Mouse (Mus musculus) left cerebral cortex, adult 2 months (tissue): Measurements from ENCODE around the gene Spopl. TPM values are rescaled to one million over a fixed set of nuclear protein-coding genes. Genes with fewer than 3 reads are reported as not detected.
"Not testable (repeated sequence)": the region's sequence is repeated elsewhere in the genome, so short reads cannot be mapped to it uniquely, and the experiment has no call there.

Source experiments
- DNase-seq, 2 experiments: peaks; one replicate each; pipeline ENCODE4 v3.0.0; 2021 to 2022; ENCODE audit warnings: low spot score in 2 of 2, mixed read lengths in 1 of 2; ENCODE audit errors: extremely low spot score in 1 of 2
- H3K27ac ChIP-seq: fragments of 200-600 bp; 2 replicates; pipeline ENCODE4 v1.8.1; 2022
- H3K4me3 ChIP-seq: fragments of 200-600 bp; 2 replicates; pipeline ENCODE4 v1.8.1; 2022
- CTCF ChIP-seq: fragments of 200-600 bp; IDR thresholded peaks from 2 replicates; pipeline ENCODE4 v1.8.1; 2022; ENCODE audit warnings: antibody characterized with exemption, mild to moderate bottlenecking, moderate library complexity
- intact Hi-C: fragments of 180-260 bp; cut with DNase I; formaldehyde crosslinking; loops from one replicate; pipeline ENCODE4 v1.15.1; 2025
- long read RNA-seq, 2 experiments: library from polyadenylated mRNA; stranded (forward); transcript quantifications; one replicate each; pipeline ENCODE4 v2.0.0; 2021; ENCODE audit warnings: borderline mapping rate in 2 of 2
- total RNA-seq, 2 experiments: library from RNA; stranded (reverse); gene quantifications; 2 replicates each; pipeline ENCODE4 v1.2.3; 2021

Spopl gene
- total RNA-seq = 10 to 100 TPM; 29.1 to 29.3 TPM
- long read RNA-seq, experiment 1, full-length matches to known transcripts = 3 of 5 reads
- long read RNA-seq, experiment 1, partial matches to known transcripts = 0 of 5 reads
- long read RNA-seq, experiment 1, other reads (novel, unspliced or antisense) = 2 of 5 reads
- long read RNA-seq, experiment 2, full-length matches to known transcripts = 4 of 6 reads
- long read RNA-seq, experiment 2, partial matches to known transcripts = 1 of 6 reads
- long read RNA-seq, experiment 2, other reads (novel, unspliced or antisense) = 1 of 6 reads

GRCm38 (mm10) chr2:23571302-23572156 lies at the start of gene Spopl:
TSS of gene Spopl (minus strand) at chr2:23572106.
- H3K27ac ChIP-seq = peak within 1 kb of the TSS; percentile 84
- intact Hi-C loops = no loop called here
- peak; percentile 83 to 89 for DNase-seq
- no peak for TF ChIP-seq CTCF
- peak within 1 kb of the TSS; percentile 90 for H3K4me3 ChIP-seq

GRCm38 (mm10) chr2:23620128-23620527 lies 48.2 kb upstream of the Spopl start:
- intact Hi-C loops = no loop called here
- no peak for TF ChIP-seq CTCF
- DNase-seq = no peak
- Histone ChIP-seq H3K27ac (no peak overlapping the region), H3K4me3 (no peak overlapping the region)

- Histone ChIP-seq H3K27ac (no peak overlapping the region), H3K4me3 (no peak overlapping the region)
- TF ChIP-seq CTCF = no peak
- no peak for DNase-seq
- intact Hi-C loops = no loop called here
Measured at GRCm38 (mm10) chr2:23617989-23618388, 46.1 kb upstream of the Spopl start.

GRCm38 (mm10) chr2:23605391-23605790 lies 33.5 kb upstream of the Spopl start:
- TF ChIP-seq CTCF = no peak
- no peak overlapping the region for H3K4me3 ChIP-seq
- no peak overlapping the region for H3K27ac ChIP-seq
- intact Hi-C loops = no loop called here
- no peak for DNase-seq

- no peak overlapping the region for H3K4me3 ChIP-seq
- no peak overlapping the region for H3K27ac ChIP-seq
- DNase-seq = no peak
- TF ChIP-seq CTCF = peak; percentile 3; the same call in 1 of the 2 replicates
- intact Hi-C loops = no loop called here
Measured at GRCm38 (mm10) chr2:23588769-23589168, 16.9 kb upstream of the Spopl start.

- H3K4me3 ChIP-seq = peak overlapping the region; percentile 90
- H3K27ac ChIP-seq, intact Hi-C loops, DNase-seq: not testable (repeated sequence)
Measured at GRCm38 (mm10) chr2:23572157-23572532, 239 bp upstream of the Spopl start.

- Histone ChIP-seq H3K27ac (no peak overlapping the region), H3K4me3 (peak overlapping the region; percentile 90)
- TF ChIP-seq CTCF = no peak
- intact Hi-C loops = no loop called here
- DNase-seq = no peak
Measured at GRCm38 (mm10) chr2:23570563-23570962, 1.3 kb downstream of the Spopl start.

- Histone ChIP-seq H3K27ac (no peak overlapping the region), H3K4me3 (no peak overlapping the region)
- TF ChIP-seq CTCF = no peak
- no peak for DNase-seq
- intact Hi-C loops = no loop called here
Measured at GRCm38 (mm10) chr2:23568775-23569174, 3.1 kb downstream of the Spopl start.

GRCm38 (mm10) chr2:23565081-23565801 lies 6.7 kb downstream of the Spopl start:
- Histone ChIP-seq H3K27ac (no peak overlapping the region), H3K4me3 (no peak overlapping the region)
- no peak for TF ChIP-seq CTCF
- intact Hi-C loops = no loop called here
- no peak for DNase-seq

- Histone ChIP-seq H3K4me3 (no peak overlapping the region), H3K27ac (no peak overlapping the region)
- intact Hi-C loops = no loop called here
- no peak for DNase-seq
- TF ChIP-seq CTCF = no peak
Measured at GRCm38 (mm10) chr2:23562898-23563297, 9.0 kb downstream of the Spopl start.

GRCm38 (mm10) chr2:23559186-23559585 lies 12.7 kb downstream of the Spopl start:
- intact Hi-C loops = no loop called here
- TF ChIP-seq CTCF = no peak; the same call in 1 of the 2 replicates
- DNase-seq = no peak

GRCm38 (mm10) chr2:23551235-23551634 lies 20.7 kb downstream of the Spopl start:
- no peak for TF ChIP-seq CTCF
- intact Hi-C loops = no loop called here
- no peak overlapping the region for H3K4me3 ChIP-seq
- no peak for DNase-seq
- H3K27ac ChIP-seq = no peak overlapping the region

More at GRCm38 (mm10) chr2:23559186-23559585, 12.7 kb downstream of the Spopl start:
- H3K4me3 ChIP-seq = no peak overlapping the region
- no peak overlapping the region for H3K27ac ChIP-seq
